Mouse (Mus musculus) heart, postnatal 4 days (tissue): ENCODE measurements around the gene Vmn1r179. TPM values are rescaled to one million over a fixed set of nuclear protein-coding genes. Genes with fewer than 3 reads are reported as not detected.
"Not testable (repeated sequence)": the region's sequence is repeated elsewhere in the genome, so short reads cannot be mapped to it uniquely, and the experiment has no call there.

Source experiments
- DNase-seq: peaks from one replicate; pipeline ENCODE4 v3.0.0; 2021
- total RNA-seq, 2 experiments: library from RNA; stranded (reverse); gene quantifications; 2 replicates each; pipeline ENCODE4 v1.2.3; 2021

Gene Vmn1r179
- total RNA-seq: not detected

GRCm38 (mm10) chr7:23926678-23927077, at the start of gene Vmn1r179:
TSS of gene Vmn1r179 (plus strand) at chr7:23926978.
- no peak for DNase-seq

GRCm38 (mm10) chr7:23891709-23892108, 35.1 kb upstream of the Vmn1r179 start, which contains the start of gene Vmn1r178:
TSS of gene Vmn1r178 (plus strand) at chr7:23892009.
- no peak for DNase-seq

GRCm38 (mm10) chr7:23950332-23950731, 23.6 kb downstream of the Vmn1r179 start, which contains the start of gene Vmn1r180:
TSS of gene Vmn1r180 (plus strand) at chr7:23950632.
- DNase-seq: no peak

- DNase-seq: peak; percentile 24
Observed at GRCm38 (mm10) chr7:23968044-23968443, 41.3 kb downstream of the Vmn1r179 start.

GRCm38 (mm10) chr7:23974315-23974714, 47.5 kb downstream of the Vmn1r179 start, which contains the start of gene Vmn1r181:
TSS of gene Vmn1r181 (plus strand) at chr7:23974615.
- not testable (repeated sequence) for DNase-seq

Other genes starting within 250 kb of the Vmn1r179 start
- gene Vmn1r173, start 226.3 kb upstream of the Vmn1r179 start, total RNA-seq: not detected
- not detected for gene Vmn1r174, start 174.7 kb upstream of the Vmn1r179 start, total RNA-seq
- gene Vmn1r175, start 116.3 kb upstream of the Vmn1r179 start, total RNA-seq: not detected
- gene Vmn1r176, start 89.6 kb upstream of the Vmn1r179 start, total RNA-seq: not detected
- not detected for gene Vmn1r177, start 60.5 kb upstream of the Vmn1r179 start, total RNA-seq
- gene Vmn1r178, start 35.0 kb upstream of the Vmn1r179 start, total RNA-seq: not detected
- gene Vmn1r180, start 23.7 kb downstream of the Vmn1r179 start, total RNA-seq: not detected
- not detected for gene Vmn1r181, start 47.6 kb downstream of the Vmn1r179 start, total RNA-seq
- gene V1rd19, start 74.7 kb downstream of the Vmn1r179 start, total RNA-seq: not detected
- not detected for gene Vmn1r183, start 126.3 kb downstream of the Vmn1r179 start, total RNA-seq
- gene Zfp180, start 154.9 kb downstream of the Vmn1r179 start, total RNA-seq: 10 to 100 TPM; 11.1 to 11.3 TPM
- gene Zfp112, start 185.3 kb downstream of the Vmn1r179 start, total RNA-seq: 1 to 10 TPM; 2.2 to 3.4 TPM
- 1 to 10 TPM; 4.1 to 5.1 TPM for gene Zfp235, start 207.2 kb downstream of the Vmn1r179 start, total RNA-seq
- under 1 TPM; 0.23 to 0.76 TPM for gene Zfp114, start 248.1 kb downstream of the Vmn1r179 start, total RNA-seq